8 mouse cellular contexts compared by ENCODE assay signal in the genomic region with DNA sequence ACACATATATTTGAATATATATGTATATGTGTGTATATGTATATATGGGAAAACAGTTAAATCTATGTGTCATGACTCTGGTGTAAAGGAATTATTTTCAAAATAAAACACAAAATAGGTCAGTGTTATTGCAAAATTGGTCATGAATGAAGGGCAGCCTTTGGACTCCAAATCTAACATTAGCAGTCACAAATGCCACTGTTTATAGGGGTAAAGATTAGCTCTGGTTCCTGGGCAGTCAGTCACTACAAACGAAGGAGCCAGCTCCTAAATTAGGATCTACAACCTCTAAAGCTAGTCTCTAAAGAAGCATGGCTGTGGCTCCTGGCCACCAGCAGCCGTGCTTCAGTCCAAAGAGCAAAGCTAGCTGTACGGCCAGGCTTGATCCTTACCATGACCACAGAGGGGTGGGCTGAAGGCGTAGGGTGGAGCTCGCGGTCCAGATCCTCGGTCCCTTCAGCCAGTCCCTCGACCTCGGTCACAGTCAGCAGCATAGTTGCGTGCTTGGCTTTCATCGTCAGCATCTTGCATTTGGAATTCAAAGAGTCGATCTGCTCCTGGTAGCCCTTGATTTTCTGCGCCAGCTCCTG.
DNase-seq lines count a peak whose midpoint lies in the region; ATAC-seq and TF ChIP-seq lines count a peak whose summit lies in the region.

No protein-coding gene starts in this region.

- WGBS in heart, embryonic 16.5 days, result 2% methylated on average over 13 of the region's 13 CpGs
- WGBS in bone marrow, adult 2 months, result 5% methylated on average over 13 of the region's 13 CpGs
- 2% methylated on average over 13 of the region's 13 CpGs for WGBS in hindbrain, embryonic 13.5 days
- 2% methylated on average over 13 of the region's 13 CpGs for WGBS in liver, embryonic 16.5 days (ENCODE audit: insufficient replicate concordance)

- DNase-seq in heart, adult 11 months, result no peak
- DNase-seq in B cell, adult 2 months, result no peak
- DNase-seq in adrenal gland, postnatal 4 days (ENCODE audit: low spot score in 2 of 2), result no peak
- DNase-seq in adrenal gland, postnatal 25 days, result no peak

- H3K4me3 ChIP-seq in heart, embryonic 16.5 days (ENCODE audit: low read length), result peak overlapping the region; percentile 48
- H3K4me3 ChIP-seq in bone marrow, adult 2 months (replicated peaks; ENCODE audit: control insufficient read depth, low read depth, low read length), result peak overlapping the region; percentile 89
- peak overlapping the region; percentile 50 for H3K4me3 ChIP-seq in hindbrain, embryonic 13.5 days
- H3K4me3 ChIP-seq in liver, embryonic 16.5 days (ENCODE audit: low read depth, low read length), result peak overlapping the region; percentile 71

- H3K27me3 ChIP-seq in heart, embryonic 16.5 days (ENCODE audit: control insufficient read depth, insufficient read depth, low read length), result no peaks in the 10 kb centered on the region
- H3K27me3 ChIP-seq in hindbrain, embryonic 13.5 days, result no peaks in the 10 kb centered on the region
- H3K27me3 ChIP-seq in liver, embryonic 16.5 days (ENCODE audit: control insufficient read depth, insufficient read depth, low read depth, low read length), result no peaks in the 10 kb centered on the region

- peak overlapping the region; percentile 79 for H3K27ac ChIP-seq in heart, embryonic 16.5 days (ENCODE audit: low read length)
- peak overlapping the region; percentile 86 for H3K27ac ChIP-seq in bone marrow, adult 2 months (ENCODE audit: control insufficient read depth, insufficient read depth, low read depth, low read length, poor library complexity)
- H3K27ac ChIP-seq in hindbrain, embryonic 13.5 days, result peak overlapping the region; percentile 88
- H3K27ac ChIP-seq in liver, embryonic 16.5 days (ENCODE audit: low read length), result peak overlapping the region; percentile 77

- peak overlapping the region; percentile 73 for H3K4me2 ChIP-seq in heart, embryonic 16.5 days (ENCODE audit: low read depth, low read length)
- H3K4me2 ChIP-seq in hindbrain, embryonic 13.5 days, result peak overlapping the region; percentile 68
- H3K4me2 ChIP-seq in liver, embryonic 16.5 days (ENCODE audit: low read depth, low read length), result peak overlapping the region; percentile 70

- H3K36me3 ChIP-seq in heart, embryonic 16.5 days (ENCODE audit: control insufficient read depth, insufficient read depth), result peaks cover 2% of the 10 kb centered on the region; the same call in 1 of the 2 replicates
- peaks cover 4% of the 10 kb centered on the region; the same call in 1 of the 2 replicates for H3K36me3 ChIP-seq in hindbrain, embryonic 13.5 days
- H3K36me3 ChIP-seq in liver, embryonic 16.5 days (ENCODE audit: control insufficient read depth, insufficient read depth), result no peaks in the 10 kb centered on the region

- H3K9me3 ChIP-seq in heart, embryonic 16.5 days (replicated peaks; ENCODE audit: control insufficient read depth, low read length), result no peaks in the 10 kb centered on the region
- no peaks in the 10 kb centered on the region for H3K9me3 ChIP-seq in hindbrain, embryonic 13.5 days
- H3K9me3 ChIP-seq in liver, embryonic 16.5 days (replicated peaks; ENCODE audit: control insufficient read depth, low read length), result no peaks in the 10 kb centered on the region

- peaks cover 7% of the 10 kb centered on the region for H3K4me1 ChIP-seq in heart, embryonic 16.5 days (ENCODE audit: control insufficient read depth, insufficient read depth, low read length)
- H3K4me1 ChIP-seq in bone marrow, adult 2 months (ENCODE audit: control insufficient read depth, insufficient read depth, low read length), result no peaks in the 10 kb centered on the region
- H3K4me1 ChIP-seq in hindbrain, embryonic 13.5 days (replicated peaks), result peaks cover 19% of the 10 kb centered on the region
- H3K4me1 ChIP-seq in liver, embryonic 16.5 days (ENCODE audit: control insufficient read depth, low read depth, low read length), result peaks cover 11% of the 10 kb centered on the region

- ATAC-seq in heart, embryonic 16.5 days (replicated peaks; ENCODE audit: extremely low read depth, insufficient read depth, low FRiP score), result peak; percentile 69
- peak; percentile 93 for ATAC-seq in hindbrain, embryonic 13.5 days (ENCODE audit: low FRiP score)
- peak; percentile 77 for ATAC-seq in liver, embryonic 16.5 days (ENCODE audit: low read depth)

- H3K9ac ChIP-seq in heart, embryonic 16.5 days (ENCODE audit: low read length), result peak overlapping the region; percentile 74
- peak overlapping the region; percentile 74 for H3K9ac ChIP-seq in hindbrain, embryonic 13.5 days
- H3K9ac ChIP-seq in liver, embryonic 16.5 days (ENCODE audit: low read depth, low read length), result peak overlapping the region; percentile 74

- TF ChIP-seq CTCF in bone marrow, adult 2 months (IDR thresholded peaks at IDR 0.05; ENCODE audit: control insufficient read depth, insufficient read depth, low read length), result no peak

- TF ChIP-seq POLR2A in bone marrow, adult 2 months (IDR thresholded peaks at IDR 0.05; ENCODE audit: borderline replicate concordance, control insufficient read depth, low read depth, low read length), result no peak
